Mouse (Mus musculus) adrenal gland (tissue): ENCODE measurements around the gene Csf3.
"Not testable (repeated sequence)": the region's sequence is repeated elsewhere in the genome, so short reads cannot be mapped to it uniquely, and the experiment has no call there.

ENCODE experiments used
- intact Hi-C: fragments of 180-260 bp; cut with DNase I; formaldehyde crosslinking; loops from one replicate; pipeline ENCODE4 v1.15.1; 2025

The Csf3 gene

GRCm38 (mm10) chr11:98725926-98726506 is 25.0 kb downstream of the Csf3 start:
- intact Hi-C loops, result no loop called here

- intact Hi-C loops, result no loop called here
These were observed 28.1 kb downstream of the Csf3 start, which contains the start of gene Med24 for GRCm38 (mm10) chr11:98729119-98729588. TSS of gene Med24 (minus strand) at chr11:98729435.

GRCm38 (mm10) chr11:98730727-98731126 is 29.7 kb downstream of the Csf3 start:
- intact Hi-C loops, result no loop called here

- intact Hi-C loops, result no loop called here
These were observed 30.1 kb downstream of the Csf3 start for GRCm38 (mm10) chr11:98731134-98731533.

GRCm38 (mm10) chr11:98734020-98734419 is 33.0 kb downstream of the Csf3 start:
- intact Hi-C loops, result no loop called here

GRCm38 (mm10) chr11:98735111-98735510 is 34.0 kb downstream of the Csf3 start:
- intact Hi-C loops, result no loop called here

- intact Hi-C loops, result no loop called here
These were observed 35.1 kb downstream of the Csf3 start for GRCm38 (mm10) chr11:98736176-98736575.

- intact Hi-C loops, result not testable (repeated sequence)
These were observed 36.2 kb downstream of the Csf3 start for GRCm38 (mm10) chr11:98737220-98737619.

GRCm38 (mm10) chr11:98738428-98738911 is 37.4 kb downstream of the Csf3 start:
- intact Hi-C loops, result no loop called here

GRCm38 (mm10) chr11:98738925-98739324 is 37.9 kb downstream of the Csf3 start:
- intact Hi-C loops, result no loop called here

- intact Hi-C loops, result no loop called here
These were observed 38.9 kb downstream of the Csf3 start for GRCm38 (mm10) chr11:98740026-98740392.

- intact Hi-C loops, result no loop called here
These were observed 39.5 kb downstream of the Csf3 start, which contains the start of gene Thra for GRCm38 (mm10) chr11:98740393-98741050. TSS of gene Thra (plus strand) at chr11:98740638.

GRCm38 (mm10) chr11:98741051-98741620 is 40.1 kb downstream of the Csf3 start:
- intact Hi-C loops, result no loop called here

- intact Hi-C loops, result loop anchor here (2.0 kb wide), 1 partner anchor 45 kb away; no protein-coding TSS in a partner anchor
These were observed 40.7 kb downstream of the Csf3 start for GRCm38 (mm10) chr11:98741622-98742396.

GRCm38 (mm10) chr11:98742397-98743291 is 41.6 kb downstream of the Csf3 start:
- intact Hi-C loops, result loop anchor here (2.0 kb wide), 1 partner anchor 44 kb away; no protein-coding TSS in a partner anchor

GRCm38 (mm10) chr11:98743655-98744345 is 42.7 kb downstream of the Csf3 start:
- intact Hi-C loops, result loop anchor here (2.0 kb wide), 1 partner anchor 43 kb away; no protein-coding TSS in a partner anchor

- intact Hi-C loops, result no loop called here
These were observed 43.5 kb downstream of the Csf3 start for GRCm38 (mm10) chr11:98744456-98745019.

- intact Hi-C loops, result no loop called here
These were observed 45.1 kb downstream of the Csf3 start for GRCm38 (mm10) chr11:98745932-98746853.
